Mouse (Mus musculus) hindbrain, embryonic 15.5 days (tissue): ENCODE results near the gene Soat2. TPM values are rescaled to one million over a fixed set of nuclear protein-coding genes. Genes with fewer than 3 reads are reported as not detected.

ENCODE experiments used
- polyA plus RNA-seq: library from polyadenylated mRNA; unstranded; fragments of >200 nt; fragmentation: Nextera tagmentation; extraction: Ambion mirVana; gene quantifications from 2 replicates; pipeline ENCODE4 v1.2.1, GENCODE M21; 2015

The Soat2 gene
- polyA plus RNA-seq, 1 experiment from 2014 or later = 0.06 TPM

Other genes with a start within 250 kb of the Soat2 start
- 0.07 and 0.40 TPM in 2 replicates for gene Krt4, start 225.8 kb upstream of the Soat2 start, polyA plus RNA-seq
- gene Krt79, start 210.2 kb upstream of the Soat2 start, polyA plus RNA-seq = 0.41 and 0.70 TPM in 2 replicates
- not detected in 2 replicates for gene Krt78, start 196.2 kb upstream of the Soat2 start, polyA plus RNA-seq
- 3.1 and 4.6 TPM in 2 replicates for gene Krt8, start 146.0 kb upstream of the Soat2 start, polyA plus RNA-seq
- 6.9 and 10.4 TPM in 2 replicates for gene Krt18, start 122.3 kb upstream of the Soat2 start, polyA plus RNA-seq
- 77.1 and 79.3 TPM in 2 replicates for gene Eif4b, start 76.8 kb upstream of the Soat2 start, polyA plus RNA-seq
- gene Tns2, start 50.1 kb upstream of the Soat2 start, polyA plus RNA-seq = 9.2 and 9.8 TPM in 2 replicates
- 87.9 and 93.5 TPM in 2 replicates for gene Spryd3, start 14.3 kb upstream of the Soat2 start, polyA plus RNA-seq
- 3.3 and 5.6 TPM in 2 replicates for gene Igfbp6, start 6.2 kb upstream of the Soat2 start, polyA plus RNA-seq
- 52.7 and 54.6 TPM in 2 replicates for gene Zfp740, start 52.7 kb downstream of the Soat2 start, polyA plus RNA-seq
- 39.2 and 40.1 TPM in 2 replicates for gene Csad, start 54.2 kb downstream of the Soat2 start, polyA plus RNA-seq
- 1.1 and 1.2 TPM in 2 replicates for gene Itgb7, start 81.4 kb downstream of the Soat2 start, polyA plus RNA-seq
- gene Rarg, start 107.0 kb downstream of the Soat2 start, polyA plus RNA-seq = 5.8 and 6.3 TPM in 2 replicates
- 0.06 and 0.07 TPM in 2 replicates for gene Gm9918, start 120.0 kb downstream of the Soat2 start, polyA plus RNA-seq
- gene Mfsd5, start 128.9 kb downstream of the Soat2 start, polyA plus RNA-seq = 59.7 and 63.5 TPM in 2 replicates
- gene Espl1, start 145.7 kb downstream of the Soat2 start, polyA plus RNA-seq = 4.4 and 6.7 TPM in 2 replicates
- 460 and 473 TPM in 2 replicates for gene Pfdn5, start 175.6 kb downstream of the Soat2 start, polyA plus RNA-seq
- 92.6 and 94.2 TPM in 2 replicates for gene Myg1, start 181.2 kb downstream of the Soat2 start, polyA plus RNA-seq
- 36.8 and 37.9 TPM in 2 replicates for gene Aaas, start 200.2 kb downstream of the Soat2 start, polyA plus RNA-seq
- 0.57 and 0.71 TPM in 2 replicates for gene Sp7, start 216.7 kb downstream of the Soat2 start, polyA plus RNA-seq